Mouse (Mus musculus): ENCODE data around the gene Lce6a. TPM values are rescaled to one million over a fixed set of nuclear protein-coding genes. Genes with fewer than 3 reads are reported as not detected.

Lce6a gene
- not detected for polyA plus RNA-seq (2017; shearing (Covaris generic))

DNA sequence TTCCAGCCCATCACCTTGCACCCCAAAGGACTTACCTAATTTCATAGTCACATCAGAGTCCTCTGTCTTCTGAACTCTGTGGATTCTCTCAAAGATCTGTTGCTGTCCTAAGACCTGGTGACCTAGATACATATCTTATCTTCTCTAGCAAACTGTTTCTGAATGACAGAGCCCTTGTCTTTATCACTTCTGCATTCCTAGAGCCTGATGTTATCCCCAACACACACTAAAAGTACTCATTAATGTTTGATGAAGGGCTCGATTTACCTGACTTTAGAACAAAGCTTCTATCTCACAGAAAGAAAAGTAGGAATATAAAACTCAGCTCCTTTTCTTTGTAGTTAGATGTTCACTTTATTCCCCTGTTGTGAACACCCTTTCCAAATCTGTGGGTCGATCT, at the start of gene Lce6a:
Gene Lce6a, minus strand, starts transcription at position 101 of the 400 bp plus-strand sequence.

DNA sequence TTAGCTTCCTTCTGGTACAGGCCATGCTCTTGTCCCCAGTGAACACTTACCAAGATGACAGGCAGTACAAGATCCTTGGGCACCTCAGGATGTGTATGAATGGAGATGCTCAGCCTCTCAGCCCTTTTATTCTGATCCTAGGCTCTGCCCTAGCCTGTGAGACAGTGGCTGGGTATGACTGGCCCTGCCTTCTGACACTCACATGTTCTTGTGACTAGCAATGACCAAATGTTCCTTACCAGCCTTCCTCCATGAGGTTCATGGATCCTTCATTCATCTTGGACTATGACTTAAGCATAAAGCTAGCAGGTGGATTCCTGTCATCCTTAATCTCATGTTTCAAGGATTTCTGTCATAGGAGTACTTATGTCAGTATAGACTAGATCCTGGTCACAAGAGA, 48.8 kb upstream of the Lce6a start, which contains the start of gene Lce1a2:
Gene Lce1a2, minus strand, starts transcription at position 101 of the 400 bp plus-strand sequence.

DNA sequence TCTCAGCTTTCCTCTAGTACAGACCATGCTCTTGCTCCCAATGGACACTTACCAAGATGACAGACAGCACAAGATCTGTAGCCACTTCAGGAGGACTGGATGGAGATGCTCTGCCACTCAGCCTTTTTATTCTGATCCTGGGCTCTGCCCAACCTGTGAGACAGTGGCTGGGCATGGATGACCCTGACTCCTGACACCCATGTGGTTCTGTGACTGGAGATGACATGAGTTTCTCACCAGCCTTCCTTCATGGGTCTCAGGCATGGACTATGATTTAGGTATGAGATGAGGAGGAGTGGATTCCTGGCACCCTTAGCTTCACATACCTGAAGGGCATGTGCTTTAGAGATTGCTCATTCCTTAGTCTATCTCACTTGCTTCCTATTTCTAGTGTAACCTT, 35.4 kb upstream of the Lce6a start, which contains the start of gene Lce1b:
Gene Lce1b, minus strand, starts transcription at position 101 of the 400 bp plus-strand sequence.

DNA sequence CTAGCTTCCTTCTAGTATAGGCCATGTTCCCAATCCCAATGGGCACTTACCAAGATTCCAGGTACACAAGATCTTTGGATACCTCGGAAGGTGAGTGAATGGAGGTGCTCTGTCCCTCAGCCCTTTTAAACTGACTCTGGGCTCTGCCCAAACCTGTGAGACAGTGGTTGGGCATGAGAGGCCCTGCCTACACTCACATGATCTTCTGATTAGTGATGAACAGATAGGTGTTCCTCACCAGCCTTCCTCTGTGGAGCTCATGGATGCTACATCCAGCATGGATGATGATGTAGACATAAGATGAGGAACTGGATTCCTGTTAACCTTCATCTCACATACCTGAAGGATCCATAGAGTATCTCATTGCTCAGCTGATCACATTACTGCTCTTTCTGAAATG, 26.7 kb upstream of the Lce6a start, which contains the start of gene Lce1a1:
Gene Lce1a1, minus strand, starts transcription at position 101 of the 400 bp plus-strand sequence.

DNA sequence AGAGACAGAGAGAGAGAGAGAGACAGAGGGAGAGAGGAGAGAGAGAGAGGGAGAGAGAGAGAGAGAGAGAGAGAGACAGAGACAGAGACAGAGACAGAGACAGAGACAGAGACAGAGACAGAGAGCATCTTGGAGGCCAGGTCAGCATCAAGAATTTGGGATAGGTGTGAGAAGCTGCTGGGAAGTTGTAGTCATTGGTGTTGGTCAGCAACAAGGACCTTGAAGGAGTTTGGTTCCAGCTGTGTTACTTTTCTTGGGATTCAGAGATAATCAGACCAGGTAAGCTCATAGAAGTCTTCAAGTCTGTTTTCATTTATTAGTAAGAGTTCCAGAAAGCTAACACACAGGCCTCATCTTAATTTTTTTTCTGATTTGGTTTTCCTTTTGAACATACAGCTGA, 14.1 kb downstream of the Lce6a start, which contains the start of gene 2210017I01Rik:
Gene 2210017I01Rik, minus strand, starts transcription at position 101 of the 400 bp plus-strand sequence.

DNA sequence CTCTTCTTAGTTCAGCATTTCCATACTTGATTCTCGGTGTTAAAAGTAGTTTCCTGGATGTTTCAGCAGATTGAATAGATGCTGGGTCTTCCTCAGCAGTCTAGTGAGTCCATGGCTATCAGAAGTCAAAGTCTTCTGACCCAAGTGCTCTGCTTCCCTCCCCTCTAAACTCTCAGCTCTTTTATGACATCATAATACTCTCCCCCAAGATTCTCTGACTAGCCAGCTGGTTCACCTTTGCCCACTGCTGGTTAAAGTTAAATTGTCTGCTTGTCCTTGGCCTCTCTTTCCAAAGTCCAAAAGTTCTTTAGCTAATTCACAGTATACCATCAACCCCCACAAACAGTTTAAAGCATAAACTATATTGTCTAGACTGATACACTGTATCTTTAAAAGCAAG, 32.6 kb downstream of the Lce6a start, which contains the start of gene Smcp:
Gene Smcp, minus strand, starts transcription at position 140 of the 400 bp plus-strand sequence.

DNA sequence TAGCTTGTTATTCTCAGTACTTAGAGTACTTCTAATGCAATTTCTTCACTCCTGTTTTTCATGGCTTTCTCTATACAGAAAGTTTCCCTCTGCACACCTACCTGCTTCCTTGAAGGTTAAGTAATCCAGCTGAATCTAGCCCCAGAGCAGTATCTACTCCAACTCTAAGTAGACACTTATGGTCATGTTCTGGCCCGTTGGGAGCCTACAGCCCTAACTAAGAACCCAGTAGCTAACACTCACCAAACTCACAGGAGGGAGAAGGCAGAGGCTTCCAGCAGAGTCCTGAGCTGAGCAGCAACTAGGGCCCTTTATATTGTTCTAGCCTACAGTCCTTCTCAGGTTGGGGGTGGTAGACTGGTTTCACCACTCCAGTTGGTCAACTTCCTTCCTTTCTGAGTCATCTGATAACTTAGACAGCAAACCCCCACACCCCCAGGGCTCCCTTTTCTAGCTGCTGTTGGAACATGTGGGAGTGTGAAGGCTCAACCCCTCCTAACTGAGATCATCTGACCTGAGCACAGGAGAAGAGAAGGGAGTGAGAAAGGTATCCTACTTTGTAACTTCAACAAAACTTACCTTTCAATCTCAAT, 47.9 kb downstream of the Lce6a start, which contains the start of gene Ivl:
Gene Ivl, minus strand, starts transcription at position 287 of the 593 bp plus-strand sequence.

Other genes starting within 250 kb of the Lce6a start
- gene Sprr2h, start 236.0 kb downstream of the Lce6a start, polyA plus RNA-seq (2017; shearing (Covaris generic)): not detected
- gene Sprr2i, start 213.7 kb downstream of the Lce6a start, polyA plus RNA-seq (2017; shearing (Covaris generic)): not detected
- not detected for gene Sprr2j-ps, start 203.6 kb downstream of the Lce6a start, polyA plus RNA-seq (2017; shearing (Covaris generic))
- 17.2 TPM for gene Gm9774, start 192.2 kb downstream of the Lce6a start, polyA plus RNA-seq (2017; shearing (Covaris generic))
- gene Sprr2k, start 189.1 kb downstream of the Lce6a start, polyA plus RNA-seq (2017; shearing (Covaris generic)): not detected
- not detected for gene Sprr1b, start 182.9 kb downstream of the Lce6a start, polyA plus RNA-seq (2017; shearing (Covaris generic))
- not detected for gene Sprr3, start 162.9 kb downstream of the Lce6a start, polyA plus RNA-seq (2017; shearing (Covaris generic))
- gene Sprr1a, start 135.8 kb downstream of the Lce6a start, polyA plus RNA-seq (2017; shearing (Covaris generic)): not detected
- not detected for gene Sprr4, start 121.2 kb downstream of the Lce6a start, polyA plus RNA-seq (2017; shearing (Covaris generic))
- gene 2310046K23Rik, start 87.1 kb downstream of the Lce6a start, polyA plus RNA-seq (2017; shearing (Covaris generic)): not detected
- gene Ivl, start 47.9 kb downstream of the Lce6a start, polyA plus RNA-seq (2017; shearing (Covaris generic)): not detected
- gene Smcp, start 32.7 kb downstream of the Lce6a start, polyA plus RNA-seq (2017; shearing (Covaris generic)): not detected
- gene 2210017I01Rik, start 14.2 kb downstream of the Lce6a start, polyA plus RNA-seq (2017; shearing (Covaris generic)): not detected
- gene Lce1a1, start 26.6 kb upstream of the Lce6a start, polyA plus RNA-seq (2017; shearing (Covaris generic)): not detected
- gene Lce1b, start 35.3 kb upstream of the Lce6a start, polyA plus RNA-seq (2017; shearing (Covaris generic)): not detected
- gene Lce1a2, start 48.7 kb upstream of the Lce6a start, polyA plus RNA-seq (2017; shearing (Covaris generic)): not detected
- not detected for gene Lce1c, start 57.6 kb upstream of the Lce6a start, polyA plus RNA-seq (2017; shearing (Covaris generic))
- gene Lce1d, start 65.5 kb upstream of the Lce6a start, polyA plus RNA-seq (2017; shearing (Covaris generic)): not detected
- not detected for gene Lce1e, start 87.4 kb upstream of the Lce6a start, polyA plus RNA-seq (2017; shearing (Covaris generic))
- gene Lce1f, start 98.7 kb upstream of the Lce6a start, polyA plus RNA-seq (2017; shearing (Covaris generic)): not detected
- not detected for gene Gm38119, start 117.4 kb upstream of the Lce6a start, polyA plus RNA-seq (2017; shearing (Covaris generic))
- not detected for gene Lce1g, start 130.7 kb upstream of the Lce6a start, polyA plus RNA-seq (2017; shearing (Covaris generic))
- not detected for gene Lce1h, start 143.4 kb upstream of the Lce6a start, polyA plus RNA-seq (2017; shearing (Covaris generic))
- not detected for gene Lce1i, start 157.2 kb upstream of the Lce6a start, polyA plus RNA-seq (2017; shearing (Covaris generic))
- gene Lce1j, start 168.9 kb upstream of the Lce6a start, polyA plus RNA-seq (2017; shearing (Covaris generic)): not detected
- not detected for gene Lce1k, start 186.2 kb upstream of the Lce6a start, polyA plus RNA-seq (2017; shearing (Covaris generic))
- gene Kprp, start 205.6 kb upstream of the Lce6a start, polyA plus RNA-seq (2017; shearing (Covaris generic)): not detected
- not detected for gene Lce1l, start 229.6 kb upstream of the Lce6a start, polyA plus RNA-seq (2017; shearing (Covaris generic))
- not detected for gene 2310050C09Rik, start 248.6 kb upstream of the Lce6a start, polyA plus RNA-seq (2017; shearing (Covaris generic))